Mouse (Mus musculus): ENCODE data around the gene Man1a.

GRCm38 (mm10) chr10:53938199-53938598 is 138.2 kb downstream of the Man1a start:
- TF ChIP-seq POLR2A (IDR thresholded peaks at IDR 0.05; ENCODE audit: borderline replicate concordance, extremely low read depth, insufficient read depth, insufficient read length, poor library complexity, severe bottlenecking) (no peak), CTCF (IDR thresholded peaks at IDR 0.05; ENCODE audit: borderline replicate concordance, extremely low read depth, insufficient read depth, insufficient read length) (no peak)

Data from brain, embryonic 14.5 days (tissue).